ENCODE assay signal across 8 mouse cellular contexts in the genomic region with DNA sequence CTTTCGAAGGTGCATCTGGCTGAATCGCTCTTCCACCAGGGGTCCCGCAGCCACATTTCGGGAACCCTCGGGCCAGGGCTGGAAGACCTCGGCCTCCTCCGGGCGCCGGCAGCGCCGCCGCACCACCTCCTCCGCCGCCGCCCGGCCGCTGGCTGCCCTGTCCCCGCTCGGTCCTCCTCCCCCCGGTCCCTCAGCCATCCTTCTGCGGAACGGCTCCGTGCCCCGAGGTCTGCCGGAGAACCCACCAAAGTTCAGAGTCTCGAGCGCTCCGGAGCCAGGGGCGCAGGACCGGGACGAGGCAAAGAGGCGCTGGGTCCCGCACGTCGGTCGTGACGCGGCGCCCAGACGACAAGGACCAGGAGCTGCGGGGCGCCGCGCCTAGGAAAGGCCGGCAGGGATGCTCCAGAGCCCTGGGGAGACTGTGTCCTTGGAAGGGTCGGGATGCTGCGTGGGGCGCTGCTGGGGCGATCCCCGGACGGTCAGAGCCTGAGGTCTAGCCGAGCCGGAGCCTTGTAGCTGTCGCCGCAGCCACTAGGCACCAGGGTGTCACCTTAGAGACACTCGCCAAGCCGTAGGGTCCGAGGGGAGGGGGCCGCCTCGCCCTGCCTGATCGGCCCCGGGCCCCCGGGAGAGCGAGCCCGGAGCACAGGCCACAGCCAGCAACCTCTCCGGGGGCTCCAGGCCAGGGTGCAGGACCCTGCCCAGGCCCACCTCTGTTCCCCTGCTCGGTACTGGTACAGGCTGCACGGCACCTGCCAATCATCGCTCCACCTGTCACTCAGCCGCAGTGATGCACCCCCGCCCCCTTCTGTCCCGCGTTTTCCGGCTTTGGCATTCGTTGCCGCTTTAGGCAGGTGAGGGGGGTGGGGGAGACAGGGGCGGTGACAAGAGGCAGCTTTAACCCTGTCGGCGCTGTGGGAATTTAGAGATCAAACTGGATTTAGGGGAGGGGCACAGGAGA. TPM values are rescaled to one million over a fixed set of nuclear protein-coding genes. Genes with fewer than 3 reads are reported as not detected.
DNase-seq lines count a peak whose midpoint lies in the region; ATAC-seq lines count a peak whose summit lies in the region.

A gene (minus strand): TSS at position 284 of the 961 bp plus-strand sequence.

- peak within 1 kb of the TSS; percentile 43 for H3K9ac ChIP-seq in embryonic facial prominence, embryonic 12.5 days
- H3K9ac ChIP-seq in heart, embryonic 15.5 days: peak within 1 kb of the TSS; percentile 49

- H3K4me3 ChIP-seq in embryonic facial prominence, embryonic 12.5 days: peak within 1 kb of the TSS; percentile 37
- H3K4me3 ChIP-seq in heart, embryonic 15.5 days: peak within 1 kb of the TSS; percentile 51

- peak within 1 kb of the TSS; percentile 69 for H3K4me2 ChIP-seq in embryonic facial prominence, embryonic 12.5 days (replicated peaks)
- H3K4me2 ChIP-seq in heart, embryonic 15.5 days: peak within 1 kb of the TSS; percentile 83

- no peaks in the 10 kb centered on the region for H3K36me3 ChIP-seq in embryonic facial prominence, embryonic 12.5 days
- no peaks in the 10 kb centered on the region for H3K36me3 ChIP-seq in heart, embryonic 15.5 days

- 1% methylated on average over 79 of the region's 79 CpGs for WGBS in embryonic facial prominence, embryonic 12.5 days
- WGBS in heart, embryonic 15.5 days: 1% methylated on average over 79 of the region's 79 CpGs

- no peaks in the 10 kb centered on the region for H3K9me3 ChIP-seq in embryonic facial prominence, embryonic 12.5 days
- H3K9me3 ChIP-seq in heart, embryonic 15.5 days (replicated peaks): no peaks in the 10 kb centered on the region

- peaks cover 37% of the 10 kb centered on the region for H3K4me1 ChIP-seq in embryonic facial prominence, embryonic 12.5 days
- H3K4me1 ChIP-seq in heart, embryonic 15.5 days (replicated peaks): peaks cover 47% of the 10 kb centered on the region

- DNase-seq in cerebellum, adult 8-10 months: no peak
- DNase-seq in ES-CJ7 (ENCODE audit: low read depth, low spot score): peak; percentile 80
- no peak for DNase-seq in left cerebral cortex, postnatal 25 days (ENCODE audit: low spot score in 2 of 2)
- peak; percentile 65 for DNase-seq in neural tube, embryonic 10.5 days (ENCODE audit: extremely low spot score, low spot score)
- no peak for DNase-seq in right cerebral cortex, adult 2 months (ENCODE audit: low spot score in 2 of 2)

- ATAC-seq in cerebellum, adult (ENCODE audit: insufficient number of reproducible peaks, low FRiP score, low TSS enrichment): 0 out of 2 replicates have a peak, but pooled peaks have one; percentile 12
- ATAC-seq in embryonic facial prominence, embryonic 12.5 days (ENCODE audit: insufficient number of reproducible peaks, insufficient read depth, low FRiP score, low TSS enrichment): peak; percentile 58; the same call in 1 of the 2 replicates
- no peak for ATAC-seq in heart, embryonic 15.5 days (replicated peaks; ENCODE audit: insufficient number of reproducible peaks, insufficient read depth, low FRiP score, low read depth)

- peaks cover 53% of the 10 kb centered on the region for H3K27me3 ChIP-seq in embryonic facial prominence, embryonic 12.5 days
- peaks cover 35% of the 10 kb centered on the region for H3K27me3 ChIP-seq in heart, embryonic 15.5 days

- no peak within 1 kb of the TSS for H3K27ac ChIP-seq in embryonic facial prominence, embryonic 12.5 days
- no peak within 1 kb of the TSS for H3K27ac ChIP-seq in heart, embryonic 15.5 days

- intact Hi-C loops in left cerebral cortex, postnatal 25 days (cut with DNase I): loop anchor here (10.0 kb wide), 1 partner anchor 459 kb away; a partner anchor contains a TSS

RNA-seq across cellular contexts. Expression of the gene that starts here (rescaled TPM):
- polyA plus RNA-seq in embryonic facial prominence, embryonic 12.5 days (2016; fragmentation: Nextera tagmentation; extraction: Ambion mirVana): 39.1 and 40.8 TPM in 2 replicates
- 26.6 and 48.2 TPM in 2 replicates for polyA plus RNA-seq in heart, embryonic 15.5 days (2015; fragmentation: Nextera tagmentation; extraction: Ambion mirVana)
- 100 to 1,000 TPM; 556 to 558 TPM for total RNA-seq in left cerebral cortex, postnatal 25 days (2021)

Comparison
In these comparisons a context has a peak if more than half of its experiments do, and no peak if none do; other contexts are left out.
1. DNase-seq: peak in ES-CJ7 (single experiment) and neural tube, embryonic 10.5 days (single experiment); none in cerebellum, adult 8-10 months (single experiment), left cerebral cortex, postnatal 25 days (0 of 2) and right cerebral cortex, adult 2 months (0 of 2).